Mouse (Mus musculus): ENCODE data around the gene Tmem222. TPM values are rescaled to one million over a fixed set of nuclear protein-coding genes. Genes with fewer than 3 reads are reported as not detected.

Tmem222 gene
- 57.5 and 64.9 TPM in 2 replicates for polyA plus RNA-seq (2014; fragmentation: Nextera tagmentation; extraction: Ambion mirVana)

GRCm38 (mm10) chr4:133277104-133278026 lies at the start of gene Tmem222:
Tmem222 (minus strand) TSS chr4:133277792.
- H3K9ac ChIP-seq (ENCODE audit: low read depth, low read length) = peak within 1 kb of the TSS; percentile 86
- peak; percentile 86 for ATAC-seq (replicated peaks; ENCODE audit: insufficient number of reproducible peaks, low FRiP score, low TSS enrichment)
- WGBS (ENCODE audit: insufficient replicate concordance) = under 1% methylated on average over 73 of the region's 73 CpGs

GRCm38 (mm10) chr4:133319667-133320066 lies 42.1 kb upstream of the Tmem222 start:
- H3K4me2 ChIP-seq = no peak overlapping the region
- no peak overlapping the region for H3K4me3 ChIP-seq (ENCODE audit: low read depth, low read length)
- H3K4me1 ChIP-seq (ENCODE audit: control insufficient read depth, insufficient read depth, low read length) = 0 out of 2 replicates have a peak, but pooled peaks cover 3% of the 10 kb centered on the region
- H3K27me3 ChIP-seq (ENCODE audit: control insufficient read depth, insufficient read depth, low read length) = no peaks in the 10 kb centered on the region
- no peak for ATAC-seq (replicated peaks; ENCODE audit: insufficient number of reproducible peaks, low FRiP score, low TSS enrichment)
- H3K36me3 ChIP-seq (ENCODE audit: control insufficient read depth, insufficient read depth, low read length) = no peaks in the 10 kb centered on the region
- 84% methylated on average over 3 of the region's 3 CpGs for WGBS (ENCODE audit: insufficient replicate concordance)
- no peak overlapping the region for H3K9ac ChIP-seq (ENCODE audit: low read depth, low read length)
- no peaks in the 10 kb centered on the region for H3K9me3 ChIP-seq (replicated peaks; ENCODE audit: control insufficient read depth, low read length)
- H3K27ac ChIP-seq (ENCODE audit: low read depth, low read length) = no peak overlapping the region

More at GRCm38 (mm10) chr4:133277104-133278026, at the start of gene Tmem222:
- Histone ChIP-seq H3K4me2 (peak within 1 kb of the TSS; percentile 77), H3K9me3 (replicated peaks; ENCODE audit: control insufficient read depth, low read length) (no peaks in the 10 kb centered on the region), H3K36me3 (ENCODE audit: control insufficient read depth, insufficient read depth, low read length) (no peaks in the 10 kb centered on the region), H3K27ac (ENCODE audit: low read depth, low read length) (peak within 1 kb of the TSS; percentile 92), H3K27me3 (ENCODE audit: control insufficient read depth, insufficient read depth, low read length) (no peaks in the 10 kb centered on the region), H3K4me1 (ENCODE audit: control insufficient read depth, insufficient read depth, low read length) (peaks cover 25% of the 10 kb centered on the region), H3K4me3 (ENCODE audit: low read depth, low read length) (peak within 1 kb of the TSS; percentile 86)

DNA sequence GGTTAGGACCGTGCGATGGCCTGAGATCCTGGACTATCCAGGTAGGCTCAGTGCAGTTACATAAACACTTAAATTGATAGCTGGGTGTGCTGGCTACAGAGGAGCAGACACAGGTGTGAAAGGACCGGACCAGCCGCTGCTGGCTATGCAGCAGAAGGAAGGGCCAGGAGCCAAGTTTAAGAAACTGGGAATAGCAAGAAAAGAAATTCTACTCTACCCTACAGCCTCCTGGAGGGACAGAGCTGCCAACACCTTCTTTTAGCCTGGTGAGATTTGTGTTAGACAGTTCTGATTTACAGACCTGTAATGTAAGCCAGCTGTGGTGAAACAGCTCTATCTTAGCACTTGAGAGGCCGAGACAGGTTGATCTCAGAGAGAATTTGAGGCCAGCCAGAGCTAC lies 38.4 kb upstream of the Tmem222 start:
- 84% methylated on average over 5 of the region's 5 CpGs for WGBS (ENCODE audit: insufficient replicate concordance)
- no peak for ATAC-seq (replicated peaks; ENCODE audit: insufficient number of reproducible peaks, low FRiP score, low TSS enrichment)

DNA sequence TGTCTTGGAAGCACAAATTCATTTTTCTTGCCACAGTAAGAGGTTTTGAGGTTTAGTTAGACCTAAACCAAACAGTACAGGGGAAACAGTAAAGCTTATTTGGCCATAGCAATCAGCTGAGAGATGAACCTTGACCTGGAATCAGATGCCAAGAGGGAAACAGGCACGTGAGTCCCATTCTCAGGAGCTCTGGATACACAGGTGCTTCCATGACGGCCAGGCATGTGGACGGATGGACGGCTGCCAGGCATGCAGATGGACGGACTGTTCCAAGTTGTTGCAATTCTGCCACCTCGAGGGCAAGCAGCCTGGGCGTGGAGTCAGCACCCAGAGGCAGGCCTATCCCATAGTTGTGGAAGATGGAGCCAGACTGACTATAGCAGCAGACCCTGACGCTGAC lies 37.3 kb upstream of the Tmem222 start:
- no peak for ATAC-seq (replicated peaks; ENCODE audit: insufficient number of reproducible peaks, low FRiP score, low TSS enrichment)
- 75% methylated on average over 8 of the region's 8 CpGs for WGBS (ENCODE audit: insufficient replicate concordance)

More for the DNA sequence above, 38.4 kb upstream of the Tmem222 start:
- Histone ChIP-seq H3K9me3 (replicated peaks; ENCODE audit: control insufficient read depth, low read length) (no peaks in the 10 kb centered on the region), H3K4me3 (ENCODE audit: low read depth, low read length) (no peak overlapping the region), H3K27me3 (ENCODE audit: control insufficient read depth, insufficient read depth, low read length) (no peaks in the 10 kb centered on the region), H3K27ac (ENCODE audit: low read depth, low read length) (no peak overlapping the region), H3K36me3 (ENCODE audit: control insufficient read depth, insufficient read depth, low read length) (no peaks in the 10 kb centered on the region), H3K9ac (ENCODE audit: low read depth, low read length) (no peak overlapping the region), H3K4me1 (ENCODE audit: control insufficient read depth, insufficient read depth, low read length) (0 out of 2 replicates have a peak, but pooled peaks cover 5% of the 10 kb centered on the region), H3K4me2 (no peak overlapping the region)

GRCm38 (mm10) chr4:133309948-133310347 lies 32.4 kb upstream of the Tmem222 start:
- 0% methylated on average over 3 of the region's 3 CpGs for WGBS (ENCODE audit: insufficient replicate concordance)
- ATAC-seq (replicated peaks; ENCODE audit: insufficient number of reproducible peaks, low FRiP score, low TSS enrichment) = no peak
- Histone ChIP-seq H3K36me3 (ENCODE audit: control insufficient read depth, insufficient read depth, low read length) (no peaks in the 10 kb centered on the region), H3K4me2 (no peak overlapping the region), H3K27me3 (ENCODE audit: control insufficient read depth, insufficient read depth, low read length) (no peaks in the 10 kb centered on the region), H3K9ac (ENCODE audit: low read depth, low read length) (no peak overlapping the region), H3K9me3 (replicated peaks; ENCODE audit: control insufficient read depth, low read length) (no peaks in the 10 kb centered on the region), H3K27ac (ENCODE audit: low read depth, low read length) (no peak overlapping the region), H3K4me1 (ENCODE audit: control insufficient read depth, insufficient read depth, low read length) (0 out of 2 replicates have a peak, but pooled peaks cover 2% of the 10 kb centered on the region), H3K4me3 (ENCODE audit: low read depth, low read length) (no peak overlapping the region)

More for the DNA sequence above, 37.3 kb upstream of the Tmem222 start:
- 0 out of 2 replicates have a peak, but pooled peaks cover 5% of the 10 kb centered on the region for H3K4me1 ChIP-seq (ENCODE audit: control insufficient read depth, insufficient read depth, low read length)
- no peak overlapping the region for H3K9ac ChIP-seq (ENCODE audit: low read depth, low read length)
- no peak overlapping the region for H3K27ac ChIP-seq (ENCODE audit: low read depth, low read length)
- no peaks in the 10 kb centered on the region for H3K9me3 ChIP-seq (replicated peaks; ENCODE audit: control insufficient read depth, low read length)
- no peaks in the 10 kb centered on the region for H3K27me3 ChIP-seq (ENCODE audit: control insufficient read depth, insufficient read depth, low read length)
- H3K4me3 ChIP-seq (ENCODE audit: low read depth, low read length) = no peak overlapping the region
- no peak overlapping the region for H3K4me2 ChIP-seq
- no peaks in the 10 kb centered on the region for H3K36me3 ChIP-seq (ENCODE audit: control insufficient read depth, insufficient read depth, low read length)

GRCm38 (mm10) chr4:133307331-133307730 lies 29.7 kb upstream of the Tmem222 start:
- Histone ChIP-seq H3K4me3 (ENCODE audit: low read depth, low read length) (no peak overlapping the region), H3K4me2 (no peak overlapping the region), H3K27me3 (ENCODE audit: control insufficient read depth, insufficient read depth, low read length) (no peaks in the 10 kb centered on the region), H3K4me1 (ENCODE audit: control insufficient read depth, insufficient read depth, low read length) (0 out of 2 replicates have a peak, but pooled peaks cover 2% of the 10 kb centered on the region), H3K27ac (ENCODE audit: low read depth, low read length) (no peak overlapping the region), H3K9ac (ENCODE audit: low read depth, low read length) (no peak overlapping the region), H3K9me3 (replicated peaks; ENCODE audit: control insufficient read depth, low read length) (no peaks in the 10 kb centered on the region), H3K36me3 (ENCODE audit: control insufficient read depth, insufficient read depth, low read length) (no peaks in the 10 kb centered on the region)
- ATAC-seq (replicated peaks; ENCODE audit: insufficient number of reproducible peaks, low FRiP score, low TSS enrichment) = no peak
- 33% methylated on average over 3 of the region's 3 CpGs for WGBS (ENCODE audit: insufficient replicate concordance)

GRCm38 (mm10) chr4:133305825-133306224 lies 28.2 kb upstream of the Tmem222 start:
- H3K27me3 ChIP-seq (ENCODE audit: control insufficient read depth, insufficient read depth, low read length) = no peaks in the 10 kb centered on the region
- H3K9me3 ChIP-seq (replicated peaks; ENCODE audit: control insufficient read depth, low read length) = no peaks in the 10 kb centered on the region
- ATAC-seq (replicated peaks; ENCODE audit: insufficient number of reproducible peaks, low FRiP score, low TSS enrichment) = no peak
- 77% methylated on average over 7 of the region's 7 CpGs for WGBS (ENCODE audit: insufficient replicate concordance)
- H3K4me1 ChIP-seq (ENCODE audit: control insufficient read depth, insufficient read depth, low read length) = no peaks in the 10 kb centered on the region
- H3K4me3 ChIP-seq (ENCODE audit: low read depth, low read length) = no peak overlapping the region
- no peak overlapping the region for H3K27ac ChIP-seq (ENCODE audit: low read depth, low read length)
- no peak overlapping the region for H3K9ac ChIP-seq (ENCODE audit: low read depth, low read length)
- H3K36me3 ChIP-seq (ENCODE audit: control insufficient read depth, insufficient read depth, low read length) = peaks cover 5% of the 10 kb centered on the region; the same call in 1 of the 2 replicates
- no peak overlapping the region for H3K4me2 ChIP-seq

DNA sequence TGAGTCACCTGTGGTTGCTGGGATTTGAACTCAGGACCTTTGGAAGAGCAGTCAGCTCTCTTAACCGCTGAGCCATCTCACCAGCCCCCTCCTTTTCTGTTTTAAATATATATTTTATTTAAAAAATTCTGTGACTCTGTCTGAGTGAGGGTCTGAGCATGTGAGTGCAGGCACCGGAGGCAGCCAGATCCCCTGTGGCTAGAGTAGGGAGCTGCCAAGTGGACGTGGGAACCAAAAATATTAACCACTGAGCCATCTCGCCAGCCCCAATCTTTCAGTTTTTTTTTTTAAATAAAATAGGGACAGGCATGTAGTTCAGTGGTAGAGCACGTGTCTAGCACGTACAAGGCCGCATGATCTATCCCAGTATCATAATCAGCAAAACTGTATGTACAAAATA lies 27.2 kb upstream of the Tmem222 start:
- no peak overlapping the region for H3K4me2 ChIP-seq
- H3K9ac ChIP-seq (ENCODE audit: low read depth, low read length) = no peak overlapping the region
- WGBS (ENCODE audit: insufficient replicate concordance) = 90% methylated on average over 7 of the region's 7 CpGs
- no peaks in the 10 kb centered on the region for H3K4me1 ChIP-seq (ENCODE audit: control insufficient read depth, insufficient read depth, low read length)
- no peaks in the 10 kb centered on the region for H3K9me3 ChIP-seq (replicated peaks; ENCODE audit: control insufficient read depth, low read length)
- H3K27me3 ChIP-seq (ENCODE audit: control insufficient read depth, insufficient read depth, low read length) = no peaks in the 10 kb centered on the region
- no peak for ATAC-seq (replicated peaks; ENCODE audit: insufficient number of reproducible peaks, low FRiP score, low TSS enrichment)
- H3K27ac ChIP-seq (ENCODE audit: low read depth, low read length) = no peak overlapping the region
- H3K36me3 ChIP-seq (ENCODE audit: control insufficient read depth, insufficient read depth, low read length) = peaks cover 7% of the 10 kb centered on the region; the same call in 1 of the 2 replicates
- no peak overlapping the region for H3K4me3 ChIP-seq (ENCODE audit: low read depth, low read length)

Data from heart, embryonic 11.5 days (tissue).